Mouse (Mus musculus): ENCODE data around the gene Fndc4.
A peak's percentile ranks its signal among the peaks of the same experiment; 100 is the strongest.

The Fndc4 gene

GRCm38 (mm10) chr5:31289626-31290230 lies 6.2 kb downstream of the Fndc4 start:
- no peaks in the 10 kb centered on the region for H3K36me3 ChIP-seq (ENCODE audit: control insufficient read depth, insufficient read depth, low read length, poor library complexity, severe bottlenecking)
- no peaks in the 10 kb centered on the region for H3K27me3 ChIP-seq (ENCODE audit: control insufficient read depth, insufficient read depth, low read length, poor library complexity, severe bottlenecking)
- DNase-seq (ENCODE audit: low read depth, low spot score), result peak; percentile 55

GRCm38 (mm10) chr5:31288655-31289054 lies 7.2 kb downstream of the Fndc4 start:
- DNase-seq (ENCODE audit: low read depth, low spot score), result peak; percentile 67
- Histone ChIP-seq H3K36me3 (ENCODE audit: control insufficient read depth, insufficient read depth, low read length, poor library complexity, severe bottlenecking) (peaks cover 2% of the 10 kb centered on the region; the same call in 1 of the 2 replicates), H3K27me3 (ENCODE audit: control insufficient read depth, insufficient read depth, low read length, poor library complexity, severe bottlenecking) (no peaks in the 10 kb centered on the region)

GRCm38 (mm10) chr5:31288225-31288624 lies 7.7 kb downstream of the Fndc4 start:
- DNase-seq (ENCODE audit: low read depth, low spot score), result peak; percentile 83
- H3K27me3 ChIP-seq (ENCODE audit: control insufficient read depth, insufficient read depth, low read length, poor library complexity, severe bottlenecking), result no peaks in the 10 kb centered on the region
- peaks cover 2% of the 10 kb centered on the region; the same call in 1 of the 2 replicates for H3K36me3 ChIP-seq (ENCODE audit: control insufficient read depth, insufficient read depth, low read length, poor library complexity, severe bottlenecking)

- DNase-seq (ENCODE audit: low read depth, low spot score), result peak; percentile 63
- H3K27me3 ChIP-seq (ENCODE audit: control insufficient read depth, insufficient read depth, low read length, poor library complexity, severe bottlenecking), result no peaks in the 10 kb centered on the region
- peaks cover 1% of the 10 kb centered on the region; the same call in 1 of the 2 replicates for H3K36me3 ChIP-seq (ENCODE audit: control insufficient read depth, insufficient read depth, low read length, poor library complexity, severe bottlenecking)
These were observed 16.5 kb downstream of the Fndc4 start for GRCm38 (mm10) chr5:31279245-31279988.

- H3K36me3 ChIP-seq (ENCODE audit: control insufficient read depth, insufficient read depth, low read length, poor library complexity, severe bottlenecking), result 0 out of 2 replicates have a peak, but pooled peaks cover 1% of the 10 kb centered on the region
- no peak for DNase-seq (ENCODE audit: low read depth, low spot score)
- H3K27me3 ChIP-seq (ENCODE audit: control insufficient read depth, insufficient read depth, low read length, poor library complexity, severe bottlenecking), result no peaks in the 10 kb centered on the region
These were observed 22.9 kb downstream of the Fndc4 start for GRCm38 (mm10) chr5:31273018-31273417.

- DNase-seq (ENCODE audit: low read depth, low spot score), result no peak
- Histone ChIP-seq H3K27me3 (ENCODE audit: control insufficient read depth, insufficient read depth, low read length, poor library complexity, severe bottlenecking) (no peaks in the 10 kb centered on the region), H3K36me3 (ENCODE audit: control insufficient read depth, insufficient read depth, low read length, poor library complexity, severe bottlenecking) (peaks cover 4% of the 10 kb centered on the region)
These were observed 28.2 kb downstream of the Fndc4 start for GRCm38 (mm10) chr5:31267686-31268085.

GRCm38 (mm10) chr5:31266101-31266500 lies 29.8 kb downstream of the Fndc4 start:
- DNase-seq (ENCODE audit: low read depth, low spot score), result no peak
- H3K36me3 ChIP-seq (ENCODE audit: control insufficient read depth, insufficient read depth, low read length, poor library complexity, severe bottlenecking), result peaks cover 4% of the 10 kb centered on the region
- H3K27me3 ChIP-seq (ENCODE audit: control insufficient read depth, insufficient read depth, low read length, poor library complexity, severe bottlenecking), result no peaks in the 10 kb centered on the region

GRCm38 (mm10) chr5:31257616-31258015 lies 38.3 kb downstream of the Fndc4 start:
- H3K36me3 ChIP-seq (ENCODE audit: control insufficient read depth, insufficient read depth, low read length, poor library complexity, severe bottlenecking), result peaks cover 1% of the 10 kb centered on the region
- DNase-seq (ENCODE audit: low read depth, low spot score), result no peak
- no peaks in the 10 kb centered on the region for H3K27me3 ChIP-seq (ENCODE audit: control insufficient read depth, insufficient read depth, low read length, poor library complexity, severe bottlenecking)

- DNase-seq (ENCODE audit: low read depth, low spot score), result no peak
- H3K36me3 ChIP-seq (ENCODE audit: control insufficient read depth, insufficient read depth, low read length, poor library complexity, severe bottlenecking), result peaks cover 4% of the 10 kb centered on the region
- H3K27me3 ChIP-seq (ENCODE audit: control insufficient read depth, insufficient read depth, low read length, poor library complexity, severe bottlenecking), result no peaks in the 10 kb centered on the region
These were observed 39.9 kb downstream of the Fndc4 start for GRCm38 (mm10) chr5:31255971-31256370.

GRCm38 (mm10) chr5:31255381-31255780 lies 40.5 kb downstream of the Fndc4 start:
- DNase-seq (ENCODE audit: low read depth, low spot score), result no peak
- H3K27me3 ChIP-seq (ENCODE audit: control insufficient read depth, insufficient read depth, low read length, poor library complexity, severe bottlenecking), result no peaks in the 10 kb centered on the region

GRCm38 (mm10) chr5:31254901-31255300 lies 41.0 kb downstream of the Fndc4 start:
- no peak for DNase-seq (ENCODE audit: low read depth, low spot score)
- Histone ChIP-seq H3K27me3 (ENCODE audit: control insufficient read depth, insufficient read depth, low read length, poor library complexity, severe bottlenecking) (no peaks in the 10 kb centered on the region), H3K36me3 (ENCODE audit: control insufficient read depth, insufficient read depth, low read length, poor library complexity, severe bottlenecking) (peaks cover 9% of the 10 kb centered on the region)

More at GRCm38 (mm10) chr5:31255381-31255780, 40.5 kb downstream of the Fndc4 start:
- H3K36me3 ChIP-seq (ENCODE audit: control insufficient read depth, insufficient read depth, low read length, poor library complexity, severe bottlenecking), result peaks cover 7% of the 10 kb centered on the region

- peaks cover 12% of the 10 kb centered on the region for H3K36me3 ChIP-seq (ENCODE audit: control insufficient read depth, insufficient read depth, low read length, poor library complexity, severe bottlenecking)
- H3K27me3 ChIP-seq (ENCODE audit: control insufficient read depth, insufficient read depth, low read length, poor library complexity, severe bottlenecking), result no peaks in the 10 kb centered on the region
- DNase-seq (ENCODE audit: low read depth, low spot score), result no peak
These were observed 41.4 kb downstream of the Fndc4 start for GRCm38 (mm10) chr5:31254452-31254851.

GRCm38 (mm10) chr5:31253806-31254205 lies 42.1 kb downstream of the Fndc4 start:
- Histone ChIP-seq H3K27me3 (ENCODE audit: control insufficient read depth, insufficient read depth, low read length, poor library complexity, severe bottlenecking) (no peaks in the 10 kb centered on the region), H3K36me3 (ENCODE audit: control insufficient read depth, insufficient read depth, low read length, poor library complexity, severe bottlenecking) (peaks cover 16% of the 10 kb centered on the region)
- DNase-seq (ENCODE audit: low read depth, low spot score), result no peak

- Histone ChIP-seq H3K27me3 (ENCODE audit: control insufficient read depth, insufficient read depth, low read length, poor library complexity, severe bottlenecking) (no peaks in the 10 kb centered on the region), H3K36me3 (ENCODE audit: control insufficient read depth, insufficient read depth, low read length, poor library complexity, severe bottlenecking) (peaks cover 18% of the 10 kb centered on the region)
- DNase-seq (ENCODE audit: low read depth, low spot score), result no peak
These were observed 42.9 kb downstream of the Fndc4 start for GRCm38 (mm10) chr5:31252795-31253545.

GRCm38 (mm10) chr5:31252151-31252550 lies 43.7 kb downstream of the Fndc4 start:
- DNase-seq (ENCODE audit: low read depth, low spot score), result no peak
- H3K36me3 ChIP-seq (ENCODE audit: control insufficient read depth, insufficient read depth, low read length, poor library complexity, severe bottlenecking), result peaks cover 25% of the 10 kb centered on the region
- H3K27me3 ChIP-seq (ENCODE audit: control insufficient read depth, insufficient read depth, low read length, poor library complexity, severe bottlenecking), result no peaks in the 10 kb centered on the region

Measured in splenic B cell, adult 2 months (primary cell).